Mouse (Mus musculus) embryo, embryonic 11 days (tissue): Measurements from ENCODE around the gene Grk6.

Experiments
- DNase-seq: peaks from one replicate; pipeline ENCODE4 v3.0.0-alpha.2; 2015

Grk6 gene

GRCm38 (mm10) chr13:55465830-55466440 is 21.1 kb downstream of the Grk6 start:
- DNase-seq: no peak

- DNase-seq: peak; percentile 70
These were observed 24.1 kb downstream of the Grk6 start for GRCm38 (mm10) chr13:55468851-55469560.

GRCm38 (mm10) chr13:55470372-55470771 is 25.5 kb downstream of the Grk6 start:
- DNase-seq: no peak

GRCm38 (mm10) chr13:55471156-55471818 is 26.4 kb downstream of the Grk6 start:
- peak; percentile 93 for DNase-seq

- no peak for DNase-seq
These were observed 26.9 kb downstream of the Grk6 start for GRCm38 (mm10) chr13:55471819-55472131.

GRCm38 (mm10) chr13:55472132-55473022 is 27.5 kb downstream of the Grk6 start:
- peak; percentile 81 for DNase-seq

GRCm38 (mm10) chr13:55473076-55473831 is 28.4 kb downstream of the Grk6 start:
- DNase-seq: peak; percentile 69

- no peak for DNase-seq
These were observed 29.1 kb downstream of the Grk6 start for GRCm38 (mm10) chr13:55473961-55474360.

GRCm38 (mm10) chr13:55474621-55475069 is 29.8 kb downstream of the Grk6 start:
- DNase-seq: peak; percentile 85

- DNase-seq: no peak
These were observed 30.9 kb downstream of the Grk6 start for GRCm38 (mm10) chr13:55475750-55476149.

GRCm38 (mm10) chr13:55476256-55476655 is 31.4 kb downstream of the Grk6 start:
- no peak for DNase-seq

GRCm38 (mm10) chr13:55477492-55477891 is 32.6 kb downstream of the Grk6 start:
- no peak for DNase-seq

- DNase-seq: peak; percentile 53
These were observed 33.2 kb downstream of the Grk6 start for GRCm38 (mm10) chr13:55478036-55478435.

- DNase-seq: no peak
These were observed 34.1 kb downstream of the Grk6 start for GRCm38 (mm10) chr13:55479008-55479407.

- DNase-seq: no peak
These were observed 35.1 kb downstream of the Grk6 start for GRCm38 (mm10) chr13:55479929-55480328.

GRCm38 (mm10) chr13:55482542-55482941 is 37.7 kb downstream of the Grk6 start:
- no peak for DNase-seq

GRCm38 (mm10) chr13:55483071-55483470 is 38.2 kb downstream of the Grk6 start:
- no peak for DNase-seq

- peak; percentile 68 for DNase-seq
These were observed 38.7 kb downstream of the Grk6 start for GRCm38 (mm10) chr13:55483593-55483992.

GRCm38 (mm10) chr13:55484520-55485088 is 39.7 kb downstream of the Grk6 start:
- DNase-seq: no peak

- DNase-seq: peak; percentile 38
These were observed 41.3 kb downstream of the Grk6 start for GRCm38 (mm10) chr13:55486029-55486794.
